Mouse (Mus musculus): Measurements from ENCODE around the gene Tmem51.

GRCm38 (mm10) chr4:142011236-142011635, 72.9 kb downstream of the Tmem51 start:
- TF ChIP-seq ZC3H11A (IDR thresholded peaks at IDR 0.05; ENCODE audit: borderline replicate concordance, low read depth, low read length) (no peak), HCFC1 (IDR thresholded peaks at IDR 0.05; ENCODE audit: borderline replicate concordance, insufficient read depth, low read length) (no peak), MAFK (IDR thresholded peaks at IDR 0.05; ENCODE audit: insufficient read depth, low read depth, low read length) (no peak), CHD2 (IDR thresholded peaks at IDR 0.05; ENCODE audit: low read depth, low read length) (no peak)
